ENCODE assay signal across 8 mouse cellular contexts in genomic region chr19:4162646-4163542, GRCm38 (mm10). TPM values are rescaled to one million over a fixed set of nuclear protein-coding genes. Genes with fewer than 3 reads are reported as not detected.
DNase-seq lines count a peak whose midpoint lies in the region; ATAC-seq and TF ChIP-seq lines count a peak whose summit lies in the region.

Rps6kb2 (minus strand) TSS chr19:4163354.

- no peaks in the 10 kb centered on the region for H3K9me3 ChIP-seq in hindbrain, embryonic 14.5 days (ENCODE audit: control insufficient read depth, low read length)

- 6% methylated on average over 42 of the region's 42 CpGs for WGBS in hindbrain, embryonic 14.5 days

- CTCF ChIA-PET in Patski (lab: Charles Lee) = no interaction called here

- no peak for TF ChIP-seq CTCF in Patski (IDR thresholded peaks at IDR 0.05)

- H3K9ac ChIP-seq in hindbrain, embryonic 14.5 days = peak within 1 kb of the TSS; percentile 74

- H3K27ac ChIP-seq in hindbrain, embryonic 14.5 days = peak within 1 kb of the TSS; percentile 88

- H3K4me1 ChIP-seq in hindbrain, embryonic 14.5 days (replicated peaks; ENCODE audit: control insufficient read depth, insufficient read depth, low read length) = peaks cover 9% of the 10 kb centered on the region; the same call in 1 of the 2 replicates

- in situ Hi-C loops in Patski (cut with MboI; ENCODE audit: low pct_unique_long_range_greater_than_20kb) = no loop called here

- peak; percentile 75 for ATAC-seq in Patski
- peak; percentile 87 for ATAC-seq in hindbrain, embryonic 14.5 days (ENCODE audit: low FRiP score)

- peak within 1 kb of the TSS; percentile 91 for H3K4me2 ChIP-seq in hindbrain, embryonic 14.5 days (replicated peaks)

- peak; percentile 77 for DNase-seq in Patski (ENCODE audit: low read depth, low spot score)
- peak; percentile 97 to 98 for DNase-seq in cerebellum, postnatal 14 days
- DNase-seq in frontal cortex, postnatal 25 days (ENCODE audit: low spot score in 2 of 2) = peak; percentile 95 to 96
- peak; percentile 99 for DNase-seq in hindbrain, embryonic 14.5 days (ENCODE audit: low spot score)
- peak; percentile 96 to 97 for DNase-seq in layer of hippocampus, postnatal 36 days
- DNase-seq in lung, postnatal 36 days = peak; percentile 99
- peak; percentile 98 for DNase-seq in retina, postnatal 1 day
- DNase-seq in urinary bladder, adult 18-20 months (ENCODE audit: low spot score in 2 of 2) = peak; percentile 92 to 97

- no peaks in the 10 kb centered on the region for H3K27me3 ChIP-seq in Patski
- H3K27me3 ChIP-seq in hindbrain, embryonic 14.5 days (ENCODE audit: control insufficient read depth, insufficient read depth, low read length) = no peaks in the 10 kb centered on the region

- H3K4me3 ChIP-seq in hindbrain, embryonic 14.5 days (replicated peaks; ENCODE audit: low read length) = peak within 1 kb of the TSS; percentile 57

- peaks cover 34% of the 10 kb centered on the region for H3K36me3 ChIP-seq in hindbrain, embryonic 14.5 days (replicated peaks; ENCODE audit: control insufficient read depth, insufficient read depth)

- POLR2A ChIA-PET in Patski (lab: Charles Lee) = interaction anchor here (0.7 to 1.4 kb wide), 5 partner anchors 15 to 68 kb away, joined by 3 to 6 read pairs (median 3); no protein-coding TSS in a partner anchor

RNA-seq across cellular contexts. Expression of gene Rps6kb2, which starts in this region (rescaled TPM):
- 43.0 TPM for polyA plus RNA-seq in Patski (2021)
- polyA plus RNA-seq in hindbrain, embryonic 14.5 days (2014; fragmentation: Nextera tagmentation; extraction: Ambion mirVana) = 35.8 and 39.7 TPM in 2 replicates
- total RNA-seq in layer of hippocampus, postnatal 36 days (2021) = 10 to 100 TPM; 34.5 to 45.1 TPM

Comparison
In these comparisons a context has a peak if more than half of its experiments do, and no peak if none do; other contexts are left out.
1. Peak in every context shown above with its lines: DNase-seq, ATAC-seq, H3K4me3 ChIP-seq and H3K27ac ChIP-seq.